Mouse (Mus musculus) B cell, adult 2 months (primary cell): Measurements from ENCODE around the gene Aldh1l1.

ENCODE experiments used
- DNase-seq, 2 experiments: peaks; one replicate each; pipeline ENCODE4 v3.0.0; 2022

Aldh1l1 gene

DNA sequence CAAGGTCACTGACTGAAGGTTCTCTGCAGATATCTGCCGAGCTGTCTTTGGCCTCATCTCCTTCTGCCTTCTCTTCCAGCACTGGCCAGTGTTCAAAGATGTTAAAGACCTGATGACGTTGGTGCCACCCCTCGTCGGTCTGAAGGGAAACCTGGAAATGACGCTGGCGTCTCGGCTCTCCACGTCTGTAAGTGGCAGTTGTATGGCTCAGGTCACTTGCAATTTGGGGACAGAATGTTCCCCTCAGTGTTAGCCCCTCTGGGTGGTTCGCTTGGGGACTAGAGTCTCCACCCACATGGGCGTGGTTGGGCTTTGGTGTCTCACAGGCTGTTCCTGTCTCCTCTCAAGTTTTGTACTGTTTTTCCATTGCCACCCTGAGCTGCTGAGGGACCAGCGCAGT lies 138.5 kb downstream of the Aldh1l1 start:
- no peak for DNase-seq

DNA sequence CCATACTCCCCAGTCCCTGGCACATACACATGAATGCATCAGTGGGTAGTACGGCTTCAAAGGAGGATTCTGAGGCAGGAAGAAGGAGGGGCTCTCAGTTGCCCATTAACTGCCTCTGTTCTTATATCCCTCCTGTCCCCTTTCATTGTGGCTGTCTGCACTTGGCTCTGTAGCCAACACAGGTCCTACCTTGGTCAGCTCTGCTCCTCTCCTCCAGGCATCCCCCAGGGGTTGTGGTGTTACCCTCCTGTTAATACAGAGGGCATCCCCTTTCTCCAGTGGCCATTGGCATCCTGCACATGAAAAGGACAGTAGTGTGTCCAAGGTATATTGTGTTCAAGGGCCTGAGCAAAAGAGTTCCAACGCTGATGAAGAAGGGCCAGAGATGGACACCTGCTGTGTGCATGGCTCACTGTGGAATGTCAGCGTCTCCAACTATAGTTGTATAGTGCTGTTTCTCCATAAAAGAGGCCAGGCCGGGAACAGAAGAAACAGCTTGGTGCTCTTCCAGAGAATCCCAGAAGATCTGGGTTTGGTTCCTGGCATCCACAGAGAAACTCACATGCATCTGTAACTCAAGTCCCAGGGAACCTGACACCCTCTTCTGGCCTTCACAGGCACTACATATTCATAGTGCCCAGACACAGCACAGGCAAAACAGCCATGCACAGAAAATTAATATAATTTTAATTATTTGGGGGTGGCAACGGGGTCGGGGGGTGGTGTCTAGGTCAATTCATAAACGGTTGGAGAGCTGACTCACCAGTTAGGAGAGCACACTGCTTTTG lies 139.2 kb downstream of the Aldh1l1 start:
- DNase-seq = no peak

DNA sequence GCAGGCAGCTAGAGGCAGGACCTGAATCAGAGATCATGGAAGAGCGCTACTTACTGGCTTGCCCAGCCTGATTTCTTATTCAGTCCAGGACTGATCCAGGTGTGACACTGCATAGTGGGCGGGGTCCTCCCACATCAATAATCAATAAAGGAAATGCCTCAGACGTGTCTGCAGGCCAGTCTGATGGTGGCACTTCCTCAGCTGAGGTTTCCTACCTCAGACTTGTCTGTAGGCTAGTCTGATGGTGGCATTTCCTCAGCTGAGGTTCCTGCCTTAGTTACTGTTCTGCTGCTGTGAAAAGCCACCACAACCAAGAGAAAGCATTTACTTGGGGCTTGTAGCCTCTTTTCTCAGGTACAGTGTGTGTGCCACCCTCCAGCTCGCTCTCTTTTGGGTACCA lies 141.3 kb downstream of the Aldh1l1 start:
- DNase-seq = no peak

DNA sequence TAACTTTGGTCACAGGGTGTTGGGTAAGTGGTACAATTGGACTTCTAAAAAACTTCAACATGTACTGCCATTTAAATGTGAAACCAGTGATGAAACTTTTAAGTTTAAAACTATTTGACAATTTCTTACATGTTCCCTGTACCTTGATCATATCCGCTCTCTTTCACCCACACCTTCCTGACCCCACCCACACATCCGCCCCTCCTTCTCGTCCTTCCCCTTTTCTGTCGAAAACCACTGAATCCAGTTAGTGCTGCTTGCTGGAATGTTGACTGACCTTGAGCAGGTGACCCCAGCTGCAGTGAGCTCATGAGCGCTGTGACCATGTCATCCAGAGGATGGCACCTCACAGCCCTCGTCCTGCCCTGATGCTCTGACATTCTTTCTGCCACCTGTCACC lies 143.3 kb downstream of the Aldh1l1 start:
- DNase-seq = peak; percentile 55 to 68

DNA sequence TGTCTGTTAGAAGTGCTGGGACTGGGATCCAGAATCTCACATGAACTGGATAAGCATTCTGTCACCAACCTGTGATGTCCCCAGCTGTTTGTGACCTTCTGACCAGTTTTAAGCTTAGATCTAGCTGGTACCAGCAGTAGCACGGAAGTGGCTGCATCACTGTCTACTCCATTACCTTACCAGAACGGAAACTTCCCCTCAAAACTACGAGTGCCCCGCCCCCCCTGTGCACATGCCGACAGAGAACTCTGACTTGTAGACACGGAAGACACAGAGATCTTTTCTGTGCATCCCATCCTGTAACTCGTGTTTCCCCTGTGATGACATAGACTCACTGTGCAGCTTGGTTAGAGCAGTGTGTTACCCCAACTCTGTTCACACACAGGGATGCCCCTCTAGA lies 144.2 kb downstream of the Aldh1l1 start:
- DNase-seq = peak; percentile 33 to 35

DNA sequence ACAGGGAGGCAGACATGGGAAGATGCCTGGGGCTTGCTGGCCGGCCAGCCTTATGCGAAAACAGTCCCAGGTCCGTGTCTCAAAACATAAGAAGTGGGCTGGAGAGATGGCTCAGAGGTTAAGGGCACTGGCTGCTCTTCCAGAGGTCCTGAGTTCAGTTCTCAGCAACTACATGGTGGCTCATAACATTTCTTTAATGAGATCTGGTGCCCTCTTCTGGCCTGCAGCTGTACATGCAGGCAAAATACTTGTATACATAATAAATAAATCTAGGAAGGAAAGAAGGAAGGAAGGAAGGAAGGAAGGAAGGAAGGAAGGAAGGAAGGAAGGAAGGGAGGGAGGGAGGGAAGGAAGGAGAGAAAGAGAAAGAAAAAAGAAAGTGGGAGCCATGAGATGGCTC lies 146.3 kb downstream of the Aldh1l1 start:
- peak in 1 of 2 experiments; percentile 31 for DNase-seq

DNA sequence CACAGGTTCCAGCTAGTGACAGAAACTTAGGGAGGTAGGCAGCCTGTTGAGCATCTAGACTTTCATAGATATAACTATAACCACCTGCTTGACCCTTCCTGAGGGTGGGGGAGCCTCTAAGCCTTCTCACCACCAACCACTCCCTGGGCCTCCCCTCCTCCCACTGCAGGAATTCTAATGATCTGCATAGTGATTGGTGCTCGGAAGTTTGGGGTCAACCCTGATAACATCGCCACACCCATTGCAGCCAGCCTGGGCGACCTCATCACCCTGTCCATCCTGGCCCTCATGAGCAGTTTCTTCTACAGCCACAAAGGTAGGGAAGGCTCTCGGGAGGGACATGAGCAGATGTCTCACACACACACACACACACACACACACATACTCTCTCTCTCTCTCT lies 148.9 kb downstream of the Aldh1l1 start:
- no peak for DNase-seq

DNA sequence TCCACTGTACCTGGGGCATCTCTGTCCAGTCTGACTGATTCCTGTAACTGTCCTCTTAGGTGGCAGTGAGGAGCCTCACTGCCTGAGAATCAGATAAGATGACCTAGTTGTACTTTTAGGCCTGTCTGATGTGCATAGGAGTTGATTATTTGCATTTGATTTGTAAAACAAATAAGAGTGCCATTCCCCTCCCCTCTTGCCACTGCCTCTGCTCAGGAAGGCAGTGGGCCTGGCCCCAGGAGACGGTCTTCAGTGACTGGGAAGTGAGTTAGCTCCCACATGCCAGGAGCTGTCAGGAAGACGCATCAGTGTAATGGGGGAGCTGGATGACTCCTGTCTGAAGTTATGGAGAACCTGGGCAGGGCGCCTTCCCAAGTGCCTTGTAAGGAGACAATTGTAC lies 149.4 kb downstream of the Aldh1l1 start:
- no peak for DNase-seq

DNA sequence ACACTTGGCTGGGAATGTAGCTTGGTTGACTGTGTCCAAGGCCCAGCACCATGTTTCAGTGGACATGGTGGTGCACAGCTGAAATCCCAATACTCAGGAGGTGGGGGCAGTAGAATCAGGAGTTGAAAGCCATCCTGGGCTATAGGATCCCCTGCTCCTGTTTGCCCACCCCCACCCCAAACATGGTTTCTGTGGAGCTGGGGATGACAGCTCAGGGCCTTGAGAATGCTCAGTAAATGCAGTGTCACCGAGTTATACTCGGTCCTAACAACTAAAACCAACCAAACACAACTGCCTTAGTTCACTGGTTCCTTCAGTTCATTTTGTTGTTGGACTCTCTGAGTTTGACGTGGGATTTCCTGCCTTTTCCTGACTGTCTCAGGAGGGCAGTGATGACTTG lies 156.8 kb downstream of the Aldh1l1 start:
- DNase-seq = no peak

DNA sequence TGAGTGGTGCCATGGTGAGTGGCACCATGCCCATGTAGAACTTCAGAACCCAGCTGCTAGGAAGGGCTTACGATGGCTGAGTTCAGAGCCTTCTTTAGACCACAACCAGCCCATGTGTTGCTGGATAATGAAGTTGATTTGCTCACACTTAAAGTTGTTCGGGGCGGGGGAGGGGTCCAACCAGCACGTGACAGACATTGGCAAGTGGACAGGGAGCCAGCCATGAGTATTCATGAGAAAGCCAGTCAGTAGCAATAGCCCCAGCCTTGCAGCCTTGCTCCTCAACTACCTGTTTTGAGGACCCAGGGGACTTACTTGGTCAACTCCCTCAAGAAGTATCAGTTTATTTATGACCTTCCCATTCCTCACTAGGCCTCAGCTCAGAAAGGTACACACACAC lies 158.7 kb downstream of the Aldh1l1 start:
- DNase-seq = no peak

DNA sequence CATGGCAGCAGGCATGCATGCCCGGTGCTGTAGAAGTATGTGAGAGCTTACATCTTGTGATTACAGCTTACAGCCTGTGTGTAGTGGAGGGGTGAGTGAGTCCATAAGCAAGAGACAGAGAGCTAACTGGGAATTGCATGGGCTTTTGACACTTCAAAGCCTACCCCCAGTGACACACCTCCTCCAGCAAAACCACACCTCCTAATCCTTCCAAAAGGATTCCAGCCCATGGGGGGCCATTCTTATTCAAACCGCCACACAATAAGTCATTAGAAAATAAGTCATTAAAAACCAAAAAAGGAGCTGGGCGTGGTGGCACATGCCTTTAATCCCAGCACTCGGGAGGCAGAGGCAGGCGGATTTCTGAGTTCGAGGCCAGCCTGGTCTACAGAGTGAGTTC lies 162.2 kb downstream of the Aldh1l1 start:
- no peak for DNase-seq

DNA sequence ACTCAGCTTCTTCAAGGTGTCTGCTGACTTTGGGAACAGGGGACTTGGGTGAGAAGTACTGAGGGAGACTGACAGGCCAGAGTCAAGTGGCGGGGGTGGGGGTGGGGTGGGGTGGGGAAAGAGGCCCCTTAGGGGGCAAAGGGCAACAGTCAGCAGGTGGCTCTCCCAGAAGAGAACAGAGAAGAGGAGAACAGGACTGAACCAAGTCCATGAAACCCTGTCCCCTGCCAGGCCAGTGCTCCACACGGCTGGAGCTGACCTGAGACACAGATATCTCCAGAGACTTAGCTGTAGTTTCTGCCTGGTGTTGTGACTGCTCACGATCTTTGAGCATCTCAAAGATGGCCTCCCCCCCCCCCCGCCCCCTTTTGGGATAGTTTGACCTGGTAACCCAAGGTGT lies 163.1 kb downstream of the Aldh1l1 start:
- DNase-seq = no peak
